Mouse (Mus musculus): ENCODE measurements around the gene Cacna1h.

The Cacna1h gene

DNA sequence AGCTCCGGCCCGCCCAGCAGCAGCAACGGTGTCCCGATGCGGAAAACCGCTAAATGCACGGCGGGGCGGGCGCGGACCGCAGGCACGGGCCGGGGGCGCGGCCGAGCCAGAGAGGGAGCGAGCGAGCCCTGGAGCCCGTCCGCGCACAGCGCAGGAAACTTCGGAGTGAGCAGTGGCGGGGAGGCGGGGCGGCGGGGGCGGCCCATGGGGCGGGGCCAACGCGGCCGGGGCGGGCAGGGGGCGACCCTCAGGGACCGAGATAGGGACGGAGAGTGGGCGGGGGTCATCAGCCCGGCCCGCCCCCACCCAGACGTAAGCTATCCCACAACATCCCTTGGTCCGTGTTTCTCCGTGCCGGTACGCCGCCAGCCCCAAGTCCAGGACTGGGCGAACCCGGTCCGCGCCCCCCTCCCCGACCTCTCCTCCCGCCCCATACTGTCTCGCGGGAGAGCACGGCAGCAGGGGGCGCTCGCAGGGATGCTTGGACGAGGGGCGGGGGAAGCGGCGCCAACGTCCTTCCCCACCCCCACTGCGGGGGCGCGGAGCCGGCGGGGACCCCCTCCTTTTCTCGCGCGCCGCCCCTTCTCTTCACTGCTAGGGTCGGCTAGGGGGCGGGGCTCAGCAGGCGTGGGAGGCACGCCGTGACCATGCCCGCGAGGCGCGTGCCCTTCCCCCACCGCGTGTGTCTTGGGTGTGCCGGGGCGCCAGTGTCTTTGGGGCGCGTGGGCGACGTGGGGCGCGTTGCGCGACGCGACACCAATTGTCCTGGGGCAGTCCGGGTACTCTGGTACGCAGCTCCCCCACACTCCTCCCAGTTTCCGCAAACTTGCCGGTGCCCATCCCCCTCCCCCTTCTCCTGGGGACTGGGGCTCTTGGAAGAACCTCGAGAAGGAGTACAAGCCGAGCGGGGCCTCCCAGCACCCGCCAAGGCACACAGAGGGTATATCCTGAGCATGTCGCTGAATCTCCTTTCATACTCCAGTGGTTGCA is at the start of gene Cacna1h:
Gene Cacna1h, minus strand, starts transcription at position 167 of the 990 bp plus-strand sequence.
- TF ChIP-seq GATA4 (IDR thresholded peaks at IDR 0.05; ENCODE audit: insufficient replicate concordance, low read length), result no peak

DNA sequence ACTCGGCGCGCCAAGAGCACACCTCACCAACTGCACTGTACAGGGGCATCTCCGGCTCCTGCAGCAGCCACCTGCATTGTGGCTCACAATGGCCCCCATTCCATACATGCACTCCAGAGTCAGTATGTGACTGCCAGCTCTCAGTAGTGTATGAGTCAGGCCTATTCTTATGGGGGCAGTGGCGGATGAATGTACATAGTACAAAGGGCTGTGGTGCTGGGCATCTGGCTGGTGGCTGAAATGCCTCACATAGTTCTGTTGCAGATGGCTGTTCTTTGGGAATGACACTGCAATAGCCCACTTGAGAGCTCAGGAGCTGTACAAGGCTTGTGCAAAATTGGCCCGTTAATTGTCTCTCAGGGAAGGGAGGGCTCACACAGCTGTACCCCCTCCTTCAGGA is 48.5 kb upstream of the Cacna1h start:
- no peak for TF ChIP-seq GATA4 (IDR thresholded peaks at IDR 0.05; ENCODE audit: insufficient replicate concordance, low read length)

DNA sequence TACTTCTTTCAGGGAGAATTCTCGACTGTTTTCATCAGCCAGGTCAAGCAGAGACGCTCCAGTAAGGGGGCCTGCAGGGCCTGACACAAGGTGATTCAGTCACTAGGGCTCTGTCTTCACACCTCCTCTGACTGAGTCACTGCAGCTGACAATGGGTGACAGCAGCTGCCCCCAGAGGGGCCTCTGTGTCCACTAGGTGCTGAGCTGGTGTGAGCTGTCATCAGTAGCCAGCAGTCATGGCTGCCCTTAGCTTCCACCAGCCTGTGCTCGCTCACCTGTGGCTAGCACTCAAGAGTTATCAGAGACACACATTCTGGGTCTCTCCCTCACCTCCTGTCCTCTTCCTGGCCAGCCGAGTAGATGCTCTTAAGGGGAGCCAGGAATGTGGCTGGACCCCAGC is 47.2 kb upstream of the Cacna1h start:
- no peak for TF ChIP-seq GATA4 (IDR thresholded peaks at IDR 0.05; ENCODE audit: insufficient replicate concordance, low read length)

DNA sequence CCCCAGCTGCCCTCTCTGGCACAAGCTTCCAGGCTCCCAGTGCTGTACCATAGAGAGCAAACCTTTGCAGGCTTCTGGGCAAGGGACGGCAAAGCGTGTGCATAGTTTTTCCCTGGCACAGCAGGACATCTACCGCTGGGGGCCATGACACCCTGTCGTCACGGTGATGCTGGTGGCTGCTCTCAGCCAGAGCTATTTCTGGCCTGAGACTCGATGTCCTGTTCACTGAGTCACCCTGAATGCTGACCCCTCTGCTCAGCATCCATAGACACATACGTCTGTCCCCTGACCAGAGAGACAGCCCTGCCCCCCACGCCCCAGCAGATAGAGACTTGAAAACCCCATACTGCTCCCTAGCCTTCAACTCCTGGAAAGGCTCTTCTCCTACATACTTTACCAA is 46.6 kb upstream of the Cacna1h start:
- no peak for TF ChIP-seq GATA4 (IDR thresholded peaks at IDR 0.05; ENCODE audit: insufficient replicate concordance, low read length)

DNA sequence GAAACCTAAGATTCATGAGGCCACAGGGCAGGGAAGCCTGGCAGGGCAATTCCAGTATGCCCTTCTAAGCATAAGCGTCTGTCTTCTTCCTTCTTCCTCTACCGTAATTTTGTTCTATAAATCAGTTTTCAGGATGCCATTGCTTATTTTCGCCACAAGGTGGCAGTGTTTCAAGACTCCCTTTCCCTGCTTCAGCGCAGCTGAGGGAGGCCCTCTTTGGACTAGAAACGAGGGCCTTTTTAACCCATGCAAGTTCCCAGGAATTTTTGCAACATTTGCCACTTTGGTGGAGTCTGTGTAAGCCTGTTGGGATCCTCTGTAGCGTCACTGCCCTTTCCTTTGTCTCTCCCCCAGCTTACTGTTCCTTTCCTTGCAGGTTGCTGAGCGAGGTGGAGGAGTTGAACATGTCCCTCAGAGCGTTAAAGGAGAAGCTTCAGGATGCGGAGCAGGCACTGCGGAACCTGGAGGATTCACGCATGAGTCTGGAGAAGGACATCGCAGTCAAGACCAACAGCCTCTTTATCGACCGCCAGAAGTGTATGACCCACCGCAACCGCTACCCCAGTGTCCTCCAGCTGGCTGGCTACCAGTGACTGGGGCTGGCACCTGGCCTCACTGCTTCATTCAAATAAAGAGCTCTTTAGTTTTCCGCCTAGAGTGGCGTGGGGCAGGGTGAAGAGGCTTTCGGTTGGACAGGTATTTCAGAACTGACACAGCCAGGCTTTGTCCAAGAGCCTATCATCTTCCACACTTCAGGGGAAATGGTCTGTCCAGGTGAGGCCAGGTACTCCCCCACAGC is 42.6 kb upstream of the Cacna1h start:
- TF ChIP-seq GATA4 (IDR thresholded peaks at IDR 0.05; ENCODE audit: insufficient replicate concordance, low read length), result no peak

DNA sequence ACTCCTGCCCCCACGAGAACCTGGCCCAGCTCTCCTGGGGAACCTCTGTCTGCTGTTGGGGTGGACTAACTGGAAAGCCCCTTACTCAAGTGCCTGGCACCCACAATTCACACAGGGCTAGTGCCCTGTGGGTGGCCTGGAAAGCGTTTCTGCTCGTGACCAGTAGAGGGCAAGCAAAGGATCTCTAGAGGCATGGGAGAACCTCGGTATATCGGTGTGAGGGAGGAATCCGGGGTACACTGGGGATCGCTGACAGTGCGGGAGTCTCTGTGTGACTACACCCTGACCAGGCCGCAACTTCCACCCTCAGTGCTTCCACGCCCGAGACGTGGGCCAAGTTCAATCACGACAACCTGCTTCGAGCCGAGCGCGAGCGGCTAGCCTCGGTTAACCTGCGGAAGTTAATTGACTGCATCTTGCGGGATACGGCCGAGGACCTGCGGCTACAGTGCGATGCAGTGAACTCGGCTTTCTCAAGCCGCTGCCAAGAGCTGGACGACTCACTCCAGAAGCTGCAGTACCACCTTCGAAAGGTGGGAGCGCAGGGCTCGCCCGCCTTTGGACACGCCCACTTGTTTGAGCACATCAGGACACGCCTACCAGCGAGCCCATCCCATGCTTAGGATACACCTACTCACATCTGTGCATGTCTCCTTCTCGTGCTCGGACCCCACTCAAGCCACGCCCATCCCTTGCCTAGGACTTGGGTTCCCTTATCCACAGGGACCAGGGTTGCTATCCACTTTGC is 40.9 kb upstream of the Cacna1h start:
- TF ChIP-seq GATA4 (IDR thresholded peaks at IDR 0.05; ENCODE audit: insufficient replicate concordance, low read length), result no peak

DNA sequence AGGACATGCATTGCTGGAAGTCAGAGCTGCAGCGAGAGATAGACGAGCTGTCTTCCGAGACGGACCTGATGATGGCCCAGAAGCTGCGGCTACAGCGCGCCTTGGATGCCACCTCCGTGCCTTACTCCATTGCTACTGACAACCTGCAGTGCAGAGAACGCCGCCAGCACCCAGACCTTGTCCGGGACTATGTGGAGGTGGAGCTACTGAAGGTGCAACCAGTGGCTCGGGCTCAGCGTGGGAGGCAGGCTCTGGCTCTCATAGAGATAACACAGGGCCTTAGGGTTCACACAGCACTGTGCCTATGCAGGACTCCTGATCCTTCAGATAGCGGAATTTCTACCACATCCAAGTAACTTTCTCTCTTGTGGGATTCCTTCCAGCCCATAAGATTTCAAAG is 38.5 kb upstream of the Cacna1h start:
- TF ChIP-seq GATA4 (IDR thresholded peaks at IDR 0.05; ENCODE audit: insufficient replicate concordance, low read length), result no peak

DNA sequence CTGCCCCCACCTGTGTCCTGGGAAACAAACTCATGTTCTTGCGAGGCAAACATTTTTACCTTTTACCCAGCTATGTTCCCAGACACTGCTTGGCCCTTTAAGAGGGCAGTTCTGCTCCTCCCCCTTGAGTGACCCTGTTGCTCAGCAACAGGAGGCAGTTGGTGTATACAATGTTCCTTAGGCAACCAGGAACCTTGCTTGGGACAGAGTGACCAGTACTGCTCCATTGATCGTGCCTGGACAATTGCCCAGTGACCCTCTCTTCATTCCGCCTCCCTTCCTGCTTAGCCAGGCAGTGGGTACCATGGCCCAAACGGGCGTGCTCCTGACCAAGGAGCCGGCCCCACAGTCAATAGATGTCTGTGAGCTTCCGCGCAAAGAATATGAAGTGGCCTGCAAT is 37.8 kb upstream of the Cacna1h start:
- no peak for TF ChIP-seq GATA4 (IDR thresholded peaks at IDR 0.05; ENCODE audit: insufficient replicate concordance, low read length)

DNA sequence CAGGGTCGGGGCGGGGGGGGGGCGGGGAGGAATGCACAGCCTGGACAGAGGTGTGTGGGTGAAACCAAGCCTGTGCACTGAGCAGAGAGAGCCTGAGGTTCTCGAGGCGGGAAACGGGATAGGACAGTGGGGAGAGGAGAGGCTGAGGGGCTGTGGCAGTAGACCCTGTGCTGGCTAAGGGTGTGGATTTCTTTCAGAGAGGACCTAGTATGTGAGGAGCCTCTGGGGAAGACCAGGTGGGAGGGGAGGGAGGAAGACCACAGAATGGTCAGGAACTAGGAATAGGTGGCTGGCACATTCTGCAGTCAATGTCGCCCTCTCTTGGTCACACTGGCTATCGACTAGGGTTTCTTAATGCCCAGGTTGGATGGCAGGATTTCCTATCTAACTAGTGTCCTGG is 36.2 kb upstream of the Cacna1h start:
- no peak for TF ChIP-seq GATA4 (IDR thresholded peaks at IDR 0.05; ENCODE audit: insufficient replicate concordance, low read length)

DNA sequence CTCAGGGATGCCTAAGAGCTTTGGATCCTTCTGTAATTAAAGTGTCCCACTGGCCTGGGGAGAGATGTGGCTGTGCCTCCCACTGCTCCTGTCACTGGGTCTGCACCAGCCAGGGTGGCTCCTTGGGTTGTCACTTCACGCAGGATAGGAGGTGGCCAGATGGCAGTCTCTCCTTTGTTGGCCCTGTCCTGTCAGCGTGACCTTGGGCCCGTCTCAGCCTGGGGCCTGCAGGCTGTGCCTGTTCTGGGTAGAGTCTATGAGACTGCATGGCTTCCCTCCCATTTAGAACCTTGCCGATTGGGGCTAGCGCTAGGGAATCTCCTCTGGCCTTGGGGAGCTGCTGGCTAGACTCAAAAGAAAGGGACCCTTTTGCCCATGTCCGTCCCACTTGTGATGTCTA is 34.7 kb upstream of the Cacna1h start:
- TF ChIP-seq GATA4 (IDR thresholded peaks at IDR 0.05; ENCODE audit: insufficient replicate concordance, low read length), result no peak

DNA sequence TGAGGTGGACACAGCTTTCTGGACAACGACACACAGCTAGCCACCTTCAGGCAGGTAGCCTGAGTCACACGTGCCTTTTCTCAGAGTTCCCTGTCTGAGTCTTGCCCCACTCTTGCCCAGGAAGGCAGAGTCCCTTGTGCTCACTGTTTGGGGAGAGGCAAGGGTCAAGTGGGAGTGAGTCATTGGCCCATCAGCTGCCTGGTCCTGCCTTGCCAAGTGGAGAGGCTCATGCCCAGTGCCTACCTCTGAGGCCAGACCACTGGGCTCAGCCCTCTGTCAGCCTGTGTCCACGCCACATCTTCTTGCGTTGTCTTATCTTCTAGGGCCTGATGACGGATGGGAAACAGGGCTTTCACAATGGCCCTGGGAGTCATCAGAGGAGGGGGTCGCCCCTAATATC is 34.2 kb upstream of the Cacna1h start:
- no peak for TF ChIP-seq GATA4 (IDR thresholded peaks at IDR 0.05; ENCODE audit: insufficient replicate concordance, low read length)

DNA sequence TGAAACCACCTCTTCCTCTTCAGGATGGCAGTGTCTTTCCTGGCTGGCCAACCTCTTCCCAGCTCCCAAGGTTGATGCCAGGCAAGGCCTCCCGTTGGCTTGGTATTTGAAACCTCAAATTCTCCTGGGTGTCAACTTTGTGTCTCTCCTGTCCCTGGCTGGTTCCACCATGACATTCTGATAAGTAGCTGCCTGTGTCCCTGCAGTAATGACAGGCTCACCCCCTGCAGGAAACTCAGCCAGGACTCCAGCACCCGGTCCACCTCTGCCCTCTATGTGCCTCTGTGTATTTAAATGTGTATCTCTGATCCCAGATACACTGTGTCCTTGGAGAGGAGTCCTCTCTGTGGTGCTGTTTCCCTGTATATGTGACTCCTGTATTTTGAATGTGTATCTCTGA is 32.7 kb upstream of the Cacna1h start:
- TF ChIP-seq GATA4 (IDR thresholded peaks at IDR 0.05; ENCODE audit: insufficient replicate concordance, low read length), result no peak

DNA sequence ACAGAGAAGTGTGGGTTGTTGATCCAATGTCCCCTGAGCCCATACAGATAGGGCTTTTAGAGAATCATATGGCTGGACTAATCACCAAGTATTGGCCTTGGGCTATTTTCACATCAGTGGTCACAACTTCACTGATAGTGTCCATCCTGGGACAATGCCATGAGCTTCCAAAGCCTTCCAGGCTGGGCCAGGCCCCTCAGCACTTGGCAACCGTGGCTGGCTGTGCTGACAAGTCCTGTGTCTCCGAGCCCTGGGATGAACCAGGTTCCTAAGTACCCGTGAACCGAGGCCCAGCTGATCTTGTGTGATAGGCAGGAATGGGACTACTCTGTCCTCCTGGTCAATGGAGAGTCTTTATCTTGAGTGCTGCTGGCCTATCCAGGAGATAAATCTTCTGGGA is 30.5 kb upstream of the Cacna1h start:
- no peak for TF ChIP-seq GATA4 (IDR thresholded peaks at IDR 0.05; ENCODE audit: insufficient replicate concordance, low read length)

DNA sequence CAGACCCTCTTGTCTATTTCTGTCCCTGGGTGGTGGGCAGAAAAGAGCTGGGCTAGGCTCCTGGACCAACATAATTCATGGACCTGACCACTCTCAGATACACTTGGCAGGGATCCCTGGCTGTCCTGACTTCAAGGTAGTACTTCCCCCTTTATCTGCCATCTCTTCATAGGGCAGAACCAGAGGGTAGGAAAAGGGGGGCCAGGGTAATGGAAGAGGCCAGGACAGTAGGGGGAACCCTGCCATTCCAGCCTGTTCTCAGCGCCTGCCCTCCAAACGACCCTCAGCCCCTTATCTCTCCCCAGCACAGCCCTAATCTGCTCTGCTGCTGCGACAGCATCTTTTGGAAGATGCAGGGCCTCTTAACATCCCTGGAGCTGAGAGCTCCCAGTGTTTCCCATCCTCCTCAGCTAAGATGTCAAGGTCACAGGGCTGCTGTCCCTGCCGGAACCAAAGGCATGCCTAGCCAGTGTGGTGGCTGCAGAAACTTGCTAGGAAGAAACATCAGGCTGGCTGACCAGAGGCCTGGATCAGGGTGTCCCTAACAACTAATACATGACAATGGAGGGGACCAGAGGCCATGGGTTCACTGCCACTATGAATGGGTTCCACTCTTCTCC is 29.9 kb upstream of the Cacna1h start:
- TF ChIP-seq GATA4 (IDR thresholded peaks at IDR 0.05; ENCODE audit: insufficient replicate concordance, low read length), result no peak

Data from liver, adult (tissue).